Mouse (Mus musculus): ENCODE results near the gene Efcab6. TPM values are rescaled to one million over a fixed set of nuclear protein-coding genes. Genes with fewer than 3 reads are reported as not detected.

The Efcab6 gene
- polyA plus RNA-seq, 1 experiment = not detected

- TF ChIP-seq CTCF (IDR thresholded peaks at IDR 0.05; ENCODE audit: control insufficient read depth, insufficient read depth, low read length) (no peak), POLR2A (IDR thresholded peaks at IDR 0.05; ENCODE audit: borderline replicate concordance, control insufficient read depth, low read depth, low read length) (no peak)
- WGBS = 80% methylated on average over 10 of the region's 10 CpGs
- no peaks in the 10 kb centered on the region for H3K4me1 ChIP-seq (ENCODE audit: control insufficient read depth, insufficient read depth, low read length)
- H3K27ac ChIP-seq (ENCODE audit: control insufficient read depth, insufficient read depth, low read depth, low read length, poor library complexity) = no peak overlapping the region
- no peak overlapping the region for H3K4me3 ChIP-seq (replicated peaks; ENCODE audit: control insufficient read depth, low read depth, low read length)
Observed at GRCm38 (mm10) chr15:83915376-83915775, 149.8 kb downstream of the Efcab6 start.

DNA sequence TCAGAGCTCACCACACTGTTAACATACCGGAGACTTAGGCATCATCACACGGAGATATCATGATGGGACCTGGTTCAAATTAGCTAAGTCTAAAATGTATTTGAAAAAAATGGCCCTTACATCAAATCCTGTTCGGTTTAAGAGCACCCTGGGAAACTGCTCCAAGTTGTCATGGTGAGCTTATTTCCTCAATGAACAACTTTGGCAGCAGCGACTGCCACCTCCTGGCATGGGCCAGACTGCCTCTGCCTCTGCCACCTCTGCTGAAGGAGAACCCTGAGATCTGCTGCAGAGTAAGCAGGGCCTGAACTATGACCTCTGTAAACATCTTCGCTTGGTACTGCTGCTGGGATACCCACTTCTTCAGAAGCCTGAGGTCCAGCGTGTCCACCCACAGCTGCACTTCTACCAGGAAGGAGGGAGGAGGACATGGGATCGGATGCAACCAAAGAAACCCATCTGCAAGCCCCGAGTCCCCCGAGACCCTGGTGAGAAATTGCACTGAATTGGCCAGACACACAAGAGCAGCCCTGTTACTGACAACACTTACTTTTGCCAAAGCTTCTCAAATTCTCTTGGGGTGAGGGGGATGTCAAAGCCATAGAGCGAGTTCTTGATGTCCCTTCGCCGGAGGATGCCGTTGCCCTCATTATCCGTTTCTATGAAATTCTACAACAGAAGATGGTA lies 152.0 kb downstream of the Efcab6 start:
- H3K4me3 ChIP-seq (replicated peaks; ENCODE audit: control insufficient read depth, low read depth, low read length) = no peak overlapping the region
- H3K4me1 ChIP-seq (ENCODE audit: control insufficient read depth, insufficient read depth, low read length) = no peaks in the 10 kb centered on the region
- H3K27ac ChIP-seq (ENCODE audit: control insufficient read depth, insufficient read depth, low read depth, low read length, poor library complexity) = no peak overlapping the region
- 82% methylated on average over 14 of the region's 14 CpGs for WGBS
- TF ChIP-seq POLR2A (IDR thresholded peaks at IDR 0.05; ENCODE audit: borderline replicate concordance, control insufficient read depth, low read depth, low read length) = no peak
- TF ChIP-seq CTCF (IDR thresholded peaks at IDR 0.05; ENCODE audit: control insufficient read depth, insufficient read depth, low read length) = no peak

GRCm38 (mm10) chr15:83906472-83906871 lies 158.7 kb downstream of the Efcab6 start:
- Histone ChIP-seq H3K4me3 (replicated peaks; ENCODE audit: control insufficient read depth, low read depth, low read length) (no peak overlapping the region), H3K4me1 (ENCODE audit: control insufficient read depth, insufficient read depth, low read length) (no peaks in the 10 kb centered on the region), H3K27ac (ENCODE audit: control insufficient read depth, insufficient read depth, low read depth, low read length, poor library complexity) (no peak overlapping the region)
- no peak for TF ChIP-seq POLR2A (IDR thresholded peaks at IDR 0.05; ENCODE audit: borderline replicate concordance, control insufficient read depth, low read depth, low read length)
- TF ChIP-seq CTCF (IDR thresholded peaks at IDR 0.05; ENCODE audit: control insufficient read depth, insufficient read depth, low read length) = no peak
- WGBS = 74% methylated on average over 13 of the region's 13 CpGs

- 63% methylated on average over 9 of the region's 9 CpGs for WGBS
- no peak overlapping the region for H3K4me3 ChIP-seq (replicated peaks; ENCODE audit: control insufficient read depth, low read depth, low read length)
- TF ChIP-seq POLR2A (IDR thresholded peaks at IDR 0.05; ENCODE audit: borderline replicate concordance, control insufficient read depth, low read depth, low read length) (no peak), CTCF (IDR thresholded peaks at IDR 0.05; ENCODE audit: control insufficient read depth, insufficient read depth, low read length) (no peak)
Observed at GRCm38 (mm10) chr15:83897286-83897685, 167.9 kb downstream of the Efcab6 start.

GRCm38 (mm10) chr15:83896011-83896410 lies 169.2 kb downstream of the Efcab6 start:
- no peak overlapping the region for H3K4me3 ChIP-seq (replicated peaks; ENCODE audit: control insufficient read depth, low read depth, low read length)
- no peak overlapping the region for H3K27ac ChIP-seq (ENCODE audit: control insufficient read depth, insufficient read depth, low read depth, low read length, poor library complexity)
- TF ChIP-seq POLR2A (IDR thresholded peaks at IDR 0.05; ENCODE audit: borderline replicate concordance, control insufficient read depth, low read depth, low read length) = no peak
- TF ChIP-seq CTCF (IDR thresholded peaks at IDR 0.05; ENCODE audit: control insufficient read depth, insufficient read depth, low read length) = no peak
- 38% methylated on average over 9 of the region's 9 CpGs for WGBS
- H3K4me1 ChIP-seq (ENCODE audit: control insufficient read depth, insufficient read depth, low read length) = no peaks in the 10 kb centered on the region

More at GRCm38 (mm10) chr15:83897286-83897685, 167.9 kb downstream of the Efcab6 start:
- no peak overlapping the region for H3K27ac ChIP-seq (ENCODE audit: control insufficient read depth, insufficient read depth, low read depth, low read length, poor library complexity)
- no peaks in the 10 kb centered on the region for H3K4me1 ChIP-seq (ENCODE audit: control insufficient read depth, insufficient read depth, low read length)

- TF ChIP-seq POLR2A (IDR thresholded peaks at IDR 0.05; ENCODE audit: borderline replicate concordance, control insufficient read depth, low read depth, low read length) (no peak), CTCF (IDR thresholded peaks at IDR 0.05; ENCODE audit: control insufficient read depth, insufficient read depth, low read length) (no peak)
- H3K27ac ChIP-seq (ENCODE audit: control insufficient read depth, insufficient read depth, low read depth, low read length, poor library complexity) = no peak overlapping the region
- WGBS = 65% methylated on average over 7 of the region's 7 CpGs
Observed at GRCm38 (mm10) chr15:83894261-83894660, 170.9 kb downstream of the Efcab6 start.

DNA sequence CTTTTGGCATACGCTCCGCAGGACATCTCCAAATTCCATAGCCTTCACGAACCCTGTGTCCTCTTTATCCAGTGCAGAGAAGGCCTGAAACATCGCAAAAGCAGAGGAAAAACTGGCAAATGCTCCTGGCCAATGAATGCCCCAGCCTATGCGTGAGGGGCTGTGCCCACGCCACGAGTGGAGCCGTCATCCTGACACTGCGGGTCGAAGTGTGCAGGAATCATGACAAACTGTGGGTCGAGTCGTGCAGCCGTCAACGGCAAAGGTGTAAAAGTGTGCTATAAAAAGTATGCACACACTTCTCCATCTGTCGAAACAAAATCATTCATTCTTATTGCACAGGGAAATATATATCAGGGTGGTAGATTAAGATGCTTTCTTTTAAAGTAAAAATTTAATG lies 172.3 kb downstream of the Efcab6 start:
- H3K4me1 ChIP-seq (ENCODE audit: control insufficient read depth, insufficient read depth, low read length) = no peaks in the 10 kb centered on the region
- WGBS = 86% methylated on average over 15 of the region's 15 CpGs
- H3K4me3 ChIP-seq (replicated peaks; ENCODE audit: control insufficient read depth, low read depth, low read length) = no peak overlapping the region
- TF ChIP-seq POLR2A (IDR thresholded peaks at IDR 0.05; ENCODE audit: borderline replicate concordance, control insufficient read depth, low read depth, low read length) (no peak), CTCF (IDR thresholded peaks at IDR 0.05; ENCODE audit: control insufficient read depth, insufficient read depth, low read length) (no peak)
- H3K27ac ChIP-seq (ENCODE audit: control insufficient read depth, insufficient read depth, low read depth, low read length, poor library complexity) = no peak overlapping the region

More at GRCm38 (mm10) chr15:83894261-83894660, 170.9 kb downstream of the Efcab6 start:
- Histone ChIP-seq H3K4me1 (ENCODE audit: control insufficient read depth, insufficient read depth, low read length) (no peaks in the 10 kb centered on the region), H3K4me3 (replicated peaks; ENCODE audit: control insufficient read depth, low read depth, low read length) (no peak overlapping the region)

GRCm38 (mm10) chr15:83884291-83884690 lies 180.9 kb downstream of the Efcab6 start:
- WGBS = 78% methylated on average over 9 of the region's 9 CpGs
- TF ChIP-seq POLR2A (IDR thresholded peaks at IDR 0.05; ENCODE audit: borderline replicate concordance, control insufficient read depth, low read depth, low read length) (no peak), CTCF (IDR thresholded peaks at IDR 0.05; ENCODE audit: control insufficient read depth, insufficient read depth, low read length) (no peak)
- Histone ChIP-seq H3K4me1 (ENCODE audit: control insufficient read depth, insufficient read depth, low read length) (no peaks in the 10 kb centered on the region; the same call in 1 of the 2 replicates), H3K4me3 (replicated peaks; ENCODE audit: control insufficient read depth, low read depth, low read length) (no peak overlapping the region), H3K27ac (ENCODE audit: control insufficient read depth, insufficient read depth, low read depth, low read length, poor library complexity) (no peak overlapping the region)
